Mouse (Mus musculus) testis, adult 2 months (tissue): ENCODE results near the gene Pgpep1. TPM values are rescaled to one million over a fixed set of nuclear protein-coding genes. Genes with fewer than 3 reads are reported as not detected.

Experiments
- H3K27ac ChIP-seq: fragments of 200-500 bp; 2 replicates; pipeline ENCODE4 v1.5.1; 2012; ENCODE audit warnings: low read depth, low read length; ENCODE audit not compliant: control insufficient read depth, insufficient read depth
- H3K27me3 ChIP-seq: fragments of 200-500 bp; 2 replicates; pipeline ENCODE4 v1.6.1; 2012; ENCODE audit warnings: mild to moderate bottlenecking, low read length, moderate library complexity; ENCODE audit not compliant: control insufficient read depth, insufficient read depth
- H3K36me3 ChIP-seq: fragments of 200-500 bp; 2 replicates; pipeline ENCODE4 v1.6.1; 2012; ENCODE audit warnings: mild to moderate bottlenecking, low read length; ENCODE audit not compliant: control insufficient read depth, insufficient read depth
- H3K4me1 ChIP-seq: fragments of 200-500 bp; 2 replicates; pipeline ENCODE4 v1.6.1; 2012; ENCODE audit warnings: low read length; ENCODE audit not compliant: control insufficient read depth, insufficient read depth
- H3K4me3 ChIP-seq: fragments of 200-500 bp; 2 replicates; pipeline ENCODE4 v1.5.1; 2012; ENCODE audit warnings: low read depth, mild to moderate bottlenecking, low read length, moderate library complexity, mixed read lengths; ENCODE audit not compliant: control insufficient read depth
- CTCF ChIP-seq: fragments of 200-500 bp; IDR thresholded peaks from 2 replicates; pipeline ENCODE4 v1.5.1; 2012; ENCODE audit warnings: low read depth, mild to moderate bottlenecking, inconsistent platforms, low read length, moderate library complexity; ENCODE audit not compliant: control insufficient read depth, insufficient read depth, insufficient replicate concordance
- POLR2A ChIP-seq: fragments of 200-500 bp; IDR thresholded peaks from 2 replicates; pipeline ENCODE4 v1.6.1; 2012; ENCODE audit warnings: low read depth, mild to moderate bottlenecking, inconsistent platforms, low read length, moderate library complexity; ENCODE audit not compliant: control insufficient read depth
- polyA plus RNA-seq: library from polyadenylated mRNA; depleted of rRNA; stranded (reverse); fragments of >200 nt; gene quantifications from 2 replicates; pipeline ENCODE4 v1.2.3, GENCODE M21; 2012

The Pgpep1 gene
- polyA plus RNA-seq, 1 experiment: 3.7 TPM

DNA sequence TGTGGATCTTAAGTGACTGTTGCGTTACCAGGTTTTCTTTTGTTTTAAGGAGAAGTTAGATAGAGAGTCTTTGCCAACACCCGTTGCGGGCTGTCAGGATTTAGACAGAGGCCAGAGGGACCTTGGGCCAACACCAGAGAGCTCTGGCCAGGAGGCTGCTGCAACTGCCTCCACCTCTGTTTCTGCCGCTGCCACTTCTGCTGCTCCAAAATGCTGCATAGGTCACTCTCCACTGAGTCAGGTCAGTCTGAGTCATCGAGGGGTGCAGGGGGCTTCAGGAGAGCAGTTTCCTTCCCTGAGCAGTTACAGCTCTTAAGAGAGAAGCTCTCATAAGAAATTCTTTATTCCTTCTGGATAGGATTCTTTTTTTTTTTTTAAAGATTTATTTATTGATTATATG is 33.1 kb downstream of the Pgpep1 start:
- H3K36me3 ChIP-seq: no peaks in the 10 kb centered on the region
- peaks cover 15% of the 10 kb centered on the region for H3K4me1 ChIP-seq
- H3K4me3 ChIP-seq: no peak overlapping the region
- TF ChIP-seq POLR2A (no peak), CTCF (no peak)
- no peak overlapping the region for H3K27ac ChIP-seq
- H3K27me3 ChIP-seq: no peaks in the 10 kb centered on the region

GRCm38 (mm10) chr8:70625104-70625503 is 35.1 kb downstream of the Pgpep1 start:
- Histone ChIP-seq H3K4me1 (peaks cover 16% of the 10 kb centered on the region), H3K36me3 (no peaks in the 10 kb centered on the region), H3K4me3 (no peak overlapping the region), H3K27me3 (no peaks in the 10 kb centered on the region), H3K27ac (no peak overlapping the region)
- TF ChIP-seq CTCF (peak; percentile 46; the same call in 1 of the 2 replicates), POLR2A (no peak)

GRCm38 (mm10) chr8:70622220-70622619 is 38.0 kb downstream of the Pgpep1 start:
- Histone ChIP-seq H3K4me1 (peaks cover 28% of the 10 kb centered on the region), H3K36me3 (no peaks in the 10 kb centered on the region), H3K27me3 (no peaks in the 10 kb centered on the region), H3K4me3 (no peak overlapping the region), H3K27ac (no peak overlapping the region)
- no peak for TF ChIP-seq POLR2A
- TF ChIP-seq CTCF: no peak

DNA sequence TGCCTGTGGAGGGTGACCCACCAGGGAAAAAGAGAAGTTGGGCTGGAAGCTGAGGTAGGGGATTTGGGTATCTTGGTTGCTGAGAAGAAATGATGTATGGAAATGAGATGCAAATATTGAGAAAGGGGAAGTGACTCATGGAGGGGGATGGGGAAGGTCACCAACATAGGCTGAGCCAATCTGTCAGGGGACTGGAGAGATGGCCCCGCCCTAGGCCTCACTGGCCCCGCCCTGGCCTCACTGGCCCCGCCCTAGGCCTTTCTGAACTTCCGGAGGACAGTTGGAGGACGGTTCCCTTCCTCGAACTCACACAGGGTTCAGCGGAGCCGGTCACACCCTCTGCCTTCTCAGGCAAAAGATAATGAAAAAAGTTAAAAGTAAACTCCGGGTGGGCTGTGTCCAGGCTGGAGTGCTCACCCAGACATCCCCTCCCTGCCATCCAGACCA is 41.3 kb downstream of the Pgpep1 start:
- no peak for TF ChIP-seq CTCF
- peak; percentile 85 for TF ChIP-seq POLR2A
- no peaks in the 10 kb centered on the region for H3K27me3 ChIP-seq
- H3K4me1 ChIP-seq: peaks cover 28% of the 10 kb centered on the region
- H3K27ac ChIP-seq: peak overlapping the region; percentile 91
- H3K36me3 ChIP-seq: no peaks in the 10 kb centered on the region
- H3K4me3 ChIP-seq: peak overlapping the region; percentile 68

- Histone ChIP-seq H3K27ac (peak overlapping the region; percentile 85), H3K4me3 (no peak overlapping the region), H3K27me3 (no peaks in the 10 kb centered on the region), H3K4me1 (peaks cover 28% of the 10 kb centered on the region), H3K36me3 (no peaks in the 10 kb centered on the region)
- TF ChIP-seq CTCF: no peak
- no peak for TF ChIP-seq POLR2A
Measured at GRCm38 (mm10) chr8:70617985-70618384, 42.2 kb downstream of the Pgpep1 start.

DNA sequence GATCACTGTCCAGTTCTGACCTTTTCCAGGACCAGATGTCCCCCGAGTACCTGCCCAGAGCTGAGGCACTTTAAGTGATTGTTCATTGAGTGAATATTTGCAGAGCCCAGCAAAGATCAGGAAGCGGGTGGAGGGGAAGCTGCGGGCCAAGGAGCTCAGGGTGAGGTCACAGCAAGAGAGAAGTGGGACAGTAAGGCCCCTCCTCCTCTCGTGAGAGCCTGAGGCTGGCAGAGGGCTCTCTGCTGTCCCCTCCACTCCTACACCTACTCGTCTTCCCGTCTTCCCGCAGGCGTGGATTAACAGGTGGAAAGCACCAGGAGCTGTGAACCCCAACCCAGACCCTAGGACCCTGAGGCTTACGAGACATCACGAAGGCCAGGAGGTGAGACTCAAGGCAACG is 43.5 kb downstream of the Pgpep1 start:
- no peaks in the 10 kb centered on the region for H3K27me3 ChIP-seq
- peaks cover 28% of the 10 kb centered on the region for H3K4me1 ChIP-seq
- H3K36me3 ChIP-seq: no peaks in the 10 kb centered on the region
- no peak overlapping the region for H3K27ac ChIP-seq
- no peak for TF ChIP-seq POLR2A
- TF ChIP-seq CTCF: no peak
- H3K4me3 ChIP-seq: no peak overlapping the region

GRCm38 (mm10) chr8:70615894-70616293 is 44.3 kb downstream of the Pgpep1 start, which contains the start of gene Lrrc25:
Gene Lrrc25, plus strand, starts transcription at chr8:70616155.
- no peak within 1 kb of the TSS for H3K4me3 ChIP-seq
- peaks cover 29% of the 10 kb centered on the region for H3K4me1 ChIP-seq
- H3K36me3 ChIP-seq: no peaks in the 10 kb centered on the region
- no peak within 1 kb of the TSS for H3K27ac ChIP-seq
- TF ChIP-seq CTCF (no peak), POLR2A (no peak)
- no peaks in the 10 kb centered on the region for H3K27me3 ChIP-seq

GRCm38 (mm10) chr8:70615281-70615680 is 44.9 kb downstream of the Pgpep1 start:
- H3K4me1 ChIP-seq: peaks cover 30% of the 10 kb centered on the region
- H3K4me3 ChIP-seq: no peak overlapping the region
- H3K27ac ChIP-seq: no peak overlapping the region
- TF ChIP-seq POLR2A (no peak), CTCF (no peak)
- H3K36me3 ChIP-seq: no peaks in the 10 kb centered on the region
- no peaks in the 10 kb centered on the region for H3K27me3 ChIP-seq
